Mouse (Mus musculus) CH12.LX (cell line): ENCODE measurements around the gene Gm20388. TPM values are rescaled to one million over a fixed set of nuclear protein-coding genes. Genes with fewer than 3 reads are reported as not detected.

Source experiments
- DNase-seq: peaks from one replicate; pipeline ENCODE4 v3.0.0-alpha.2; 2013; ENCODE audit errors: extremely low read depth
- H3K27ac ChIP-seq: 2 replicates; pipeline ENCODE4 v1.5.1; 2012; ENCODE audit warnings: low read depth, mild to moderate bottlenecking, control low read depth, moderate library complexity; ENCODE audit not compliant: insufficient read depth
- H3K27me3 ChIP-seq: replicated peaks from 2 replicates; pipeline ENCODE3; 2012; ENCODE audit warnings: inconsistent platforms
- H3K36me3 ChIP-seq, 2 experiments: replicated peaks in 1 of 2; 2 replicates each; pipeline versions ENCODE3 to v1.6.1; 2012; ENCODE audit warnings: inconsistent platforms in 1 of 2, low read length in 1 of 2, mild to moderate bottlenecking in 1 of 2, mixed read lengths in 1 of 2, moderate library complexity in 1 of 2; ENCODE audit not compliant: control insufficient read depth in 1 of 2, insufficient read depth in 1 of 2
- H3K4me1 ChIP-seq, 2 experiments: 2 replicates each; pipeline ENCODE4 v1.6.1; 2012; ENCODE audit warnings: inconsistent platforms in 1 of 2, moderate library complexity in 1 of 2; ENCODE audit not compliant: insufficient read depth in 2 of 2, control insufficient read depth in 1 of 2
- H3K4me2 ChIP-seq: 2 replicates; pipeline ENCODE4 v1.6.1; 2012; ENCODE audit warnings: low read depth, mild to moderate bottlenecking, control low read depth; ENCODE audit not compliant: poor library complexity, insufficient read depth, severe bottlenecking
- H3K4me3 ChIP-seq, 3 experiments: fragments of 150-350 bp in 1 of 3; sonication (generic) in 1 of 3; replicated peaks in 1 of 3; 2 replicates each; pipeline versions ENCODE3 to v1.5.1; 2011 to 2012; ENCODE audit warnings: low read depth in 2 of 3, low read length in 2 of 3, mild to moderate bottlenecking in 2 of 3, moderate library complexity in 2 of 3, control low read depth in 1 of 3, improper control_type of control experiment in 1 of 3, inconsistent platforms in 1 of 3, mixed read lengths in 1 of 3; ENCODE audit not compliant: poor library complexity in 1 of 3
- H3K79me2 ChIP-seq: replicated peaks from 2 replicates; pipeline ENCODE4 v1.6.1; 2012; ENCODE audit warnings: mild to moderate bottlenecking, moderate library complexity; ENCODE audit not compliant: control insufficient read depth, poor library complexity, insufficient read depth, severe bottlenecking; ENCODE audit errors: extremely low read depth
- H3K9ac ChIP-seq: 2 replicates; pipeline ENCODE4 v1.6.1; 2012; ENCODE audit warnings: low read depth, mild to moderate bottlenecking, control low read depth, moderate library complexity; ENCODE audit not compliant: insufficient read depth
- H3K9me3 ChIP-seq: replicated peaks from 2 replicates; pipeline ENCODE3; 2012; ENCODE audit warnings: low read length, inconsistent platforms, mixed read lengths
- BHLHE40 ChIP-seq: IDR thresholded peaks from 2 replicates; pipeline ENCODE4 v1.6.1; 2011; ENCODE audit warnings: mild to moderate bottlenecking, low read depth, low read length, improper control_type of control experiment
- CHD1 ChIP-seq: IDR thresholded peaks from 2 replicates; pipeline ENCODE4 v1.6.1; 2012; ENCODE audit warnings: low read depth, low read length, improper control_type of control experiment, inconsistent platforms
- CHD2 ChIP-seq: IDR thresholded peaks from 2 replicates; pipeline ENCODE4 v1.6.1; 2011; ENCODE audit warnings: low read length, improper control_type of control experiment
- CTCF ChIP-seq, 2 experiments: IDR thresholded peaks in 1 of 2; conservative IDR thresholded peaks in 1 of 2; 2 replicates each; pipeline ENCODE4 v1.5.1; 2011 to 2012; ENCODE audit warnings: low read depth in 2 of 2, low read length in 2 of 2, improper control_type of control experiment in 1 of 2, inconsistent platforms in 1 of 2, mild to moderate bottlenecking in 1 of 2, moderate library complexity in 1 of 2
- E2F4 ChIP-seq: IDR thresholded peaks from 2 replicates; pipeline ENCODE4 v1.6.1; 2011; ENCODE audit warnings: low read depth, low read length, improper control_type of control experiment; ENCODE audit not compliant: insufficient replicate concordance
- ELF1 ChIP-seq: IDR thresholded peaks from 2 replicates; pipeline ENCODE4 v1.6.1; 2014; ENCODE audit warnings: low read depth, mild to moderate bottlenecking, inconsistent platforms, low read length, improper control_type of control experiment
- EP300 ChIP-seq: IDR thresholded peaks from 2 replicates; pipeline ENCODE4 v1.6.1; 2011; ENCODE audit warnings: low read length, improper control_type of control experiment
- GABPA ChIP-seq: IDR thresholded peaks from 2 replicates; pipeline ENCODE4 v1.6.1; 2012; ENCODE audit warnings: low read depth, low read length, improper control_type of control experiment, inconsistent platforms; ENCODE audit not compliant: insufficient replicate concordance
- KAT2A ChIP-seq: IDR thresholded peaks from 2 replicates; pipeline ENCODE4 v1.6.1; 2012; ENCODE audit warnings: low read length, improper control_type of control experiment, inconsistent platforms; ENCODE audit not compliant: insufficient replicate concordance
- MAFK ChIP-seq: IDR thresholded peaks from 2 replicates; pipeline ENCODE4 v1.6.1; 2011; ENCODE audit warnings: low read length, improper control_type of control experiment; ENCODE audit not compliant: insufficient replicate concordance
- MAX ChIP-seq: IDR thresholded peaks from 2 replicates; pipeline ENCODE4 v1.6.1; 2011; ENCODE audit warnings: low read length, improper control_type of control experiment
- MAZ ChIP-seq: IDR thresholded peaks from 2 replicates; pipeline ENCODE4 v1.6.1; 2012; ENCODE audit warnings: low read depth, mild to moderate bottlenecking, inconsistent platforms, low read length, improper control_type of control experiment, moderate library complexity
- MEF2A ChIP-seq: IDR thresholded peaks from 2 replicates; pipeline ENCODE4 v1.6.1; 2014; ENCODE audit warnings: low read depth, mild to moderate bottlenecking, inconsistent platforms, low read length, improper control_type of control experiment, borderline replicate concordance
- MYC ChIP-seq: IDR thresholded peaks from 2 replicates; pipeline ENCODE4 v1.6.1; 2011; ENCODE audit warnings: low read depth, mild to moderate bottlenecking, improper control_type of control experiment, low read length
- NELFE ChIP-seq: IDR thresholded peaks from 2 replicates; pipeline ENCODE4 v1.6.1; 2011; ENCODE audit warnings: low read depth, low read length, improper control_type of control experiment
- NRF1 ChIP-seq: IDR thresholded peaks from 2 replicates; pipeline ENCODE4 v1.6.1; 2014; ENCODE audit warnings: low read depth, mild to moderate bottlenecking, inconsistent platforms, low read length, improper control_type of control experiment, moderate library complexity
- PAX5 ChIP-seq: IDR thresholded peaks from 2 replicates; pipeline ENCODE4 v1.6.1; 2012; ENCODE audit warnings: low read length, inconsistent platforms, mixed read lengths
- RCOR1 ChIP-seq: conservative IDR thresholded peaks from 2 replicates; pipeline ENCODE4 v1.6.1; 2012; ENCODE audit warnings: low read depth, mild to moderate bottlenecking, inconsistent platforms, low read length, improper control_type of control experiment
- SIN3A ChIP-seq: IDR thresholded peaks from 2 replicates; pipeline ENCODE4 v1.6.1; 2012; ENCODE audit warnings: low read length, improper control_type of control experiment, inconsistent platforms
- SMC3 ChIP-seq: IDR thresholded peaks from 2 replicates; pipeline ENCODE4 v1.6.1; 2011; ENCODE audit warnings: low read depth, low read length, improper control_type of control experiment
- TBP ChIP-seq: conservative IDR thresholded peaks from 2 replicates; pipeline ENCODE4 v1.6.1; 2011; ENCODE audit warnings: low read depth, low read length, improper control_type of control experiment
- TCF12 ChIP-seq: IDR thresholded peaks from 2 replicates; pipeline ENCODE4 v1.6.1; 2014; ENCODE audit warnings: low read depth, mild to moderate bottlenecking, inconsistent platforms, low read length, improper control_type of control experiment
- USF1 ChIP-seq: IDR thresholded peaks from 2 replicates; pipeline ENCODE4 v1.6.1; 2014; ENCODE audit warnings: low read depth, mild to moderate bottlenecking, inconsistent platforms, low read length, improper control_type of control experiment
- USF2 ChIP-seq: conservative IDR thresholded peaks from 2 replicates; pipeline ENCODE4 v1.6.1; 2011; ENCODE audit warnings: low read depth, low read length, improper control_type of control experiment
- ZC3H11A ChIP-seq: IDR thresholded peaks from 2 replicates; pipeline ENCODE4 v1.6.1; 2012; ENCODE audit warnings: low read depth, mild to moderate bottlenecking, inconsistent platforms, low read length, improper control_type of control experiment
- ZKSCAN1 ChIP-seq: IDR thresholded peaks from 2 replicates; pipeline ENCODE4 v1.6.1; 2012; ENCODE audit warnings: low read depth, inconsistent platforms, low read length, improper control_type of control experiment, borderline replicate concordance
- ZMIZ1 ChIP-seq: IDR thresholded peaks from 2 replicates; pipeline ENCODE4 v1.6.1; 2012; ENCODE audit warnings: low read depth, mild to moderate bottlenecking, inconsistent platforms, low read length, improper control_type of control experiment
- ZNF384 ChIP-seq: IDR thresholded peaks from 2 replicates; pipeline ENCODE4 v1.6.1; 2012; ENCODE audit warnings: low read depth, low read length, improper control_type of control experiment, inconsistent platforms
- dilution Hi-C: fragments of 300-500 bp; cut with MboI; formaldehyde crosslinking; loops from 2 replicates; pipeline ENCODE4 v1.14.3; 2020; ENCODE audit warnings: low sequenced_read_pairs; ENCODE audit not compliant: extremely low pct_unique_long_range_greater_than_20kb, extremely low pct_ligation_motif_present
- in situ Hi-C: fragments of 300-500 bp; cut with MboI; formaldehyde crosslinking; loops from 3 replicates; pipeline ENCODE4 v1.14.3; 2019; ENCODE audit warnings: low sequenced_read_pairs, low pct_ligation_motif_present, low pct_unique_long_range_greater_than_20kb, mixed read lengths
- polyA plus RNA-seq: library from polyadenylated mRNA; unstranded; fragments of >175 nt; gene quantifications from 2 replicates; pipeline ENCODE4 v1.2.1, GENCODE M21; 2012; ENCODE audit warnings: low read depth; ENCODE audit not compliant: insufficient read length
- total RNA-seq, 2 experiments: library from RNA; depleted of rRNA; stranded (reverse); fragments of 300-350 nt in 1 of 2; fragments of >200 nt in 1 of 2; gene quantifications; 2 replicates each; pipeline ENCODE4 v1.2.3; 2012 to 2014

Gene Gm20388
- total and polyA plus RNA-seq, 3 experiments: 14.8 to 26.3 (median 22.2) TPM

GRCm38 (mm10) chr8:121935341-121936294, 2025.0 kb downstream of the Gm20388 start:
- no peak overlapping the region; the same call in 1 of the 2 replicates for H3K27ac ChIP-seq
- no peaks in the 10 kb centered on the region for H3K36me3 ChIP-seq
- H3K79me2 ChIP-seq: no peaks in the 10 kb centered on the region
- no peaks in the 10 kb centered on the region for H3K27me3 ChIP-seq
- H3K9ac ChIP-seq: peak overlapping the region; percentile 44
- peak overlapping the region; percentile 17 to 42 (median 28) for H3K4me3 ChIP-seq
- dilution Hi-C loops (no loop called here), in situ Hi-C loops (loop anchor here (10.0 kb wide), 1 partner anchor 221 kb away; no protein-coding TSS in a partner anchor)
- H3K9me3 ChIP-seq: no peaks in the 10 kb centered on the region
- DNase-seq: no peak
- no peak for TF ChIP-seq USF1
- TF ChIP-seq KAT2A: no peak
- TF ChIP-seq PAX5: no peak
- 0 out of 2 replicates have a peak, but pooled peaks have one; percentile 25 for TF ChIP-seq NRF1
- no peak for TF ChIP-seq ZC3H11A
- TF ChIP-seq CHD2: no peak
- no peak for TF ChIP-seq TCF12
- no peak for TF ChIP-seq GABPA
- TF ChIP-seq CTCF (conservative IDR thresholded peaks at IDR 0.05 in 1 of 2, IDR thresholded peaks at IDR 0.05 in 1 of 2; ENCODE audit: low read depth in 2 of 2, low read length in 2 of 2): peak; percentile 48 to 57; a peak in 3 of 4 replicates
- no peak for TF ChIP-seq MEF2A
- TF ChIP-seq MAX: no peak
- TF ChIP-seq USF2: no peak
- TF ChIP-seq MAZ: 0 out of 2 replicates have a peak, but pooled peaks have one; percentile 19
- TF ChIP-seq EP300: 0 out of 2 replicates have a peak, but pooled peaks have one; percentile 48
- TF ChIP-seq ELF1: peak; percentile 58
- TF ChIP-seq MYC: no peak
- no peak for TF ChIP-seq E2F4
- TF ChIP-seq ZMIZ1: 0 out of 2 replicates have a peak, but pooled peaks have one; percentile 12
- no peak for TF ChIP-seq ZKSCAN1
- peak; percentile 26; the same call in 1 of the 2 replicates for TF ChIP-seq BHLHE40
- no peak for TF ChIP-seq RCOR1
- TF ChIP-seq CHD1: no peak
- TF ChIP-seq NELFE: no peak
- TF ChIP-seq SMC3: no peak
- TF ChIP-seq MAFK: no peak
- no peak for TF ChIP-seq ZNF384
- TF ChIP-seq SIN3A: no peak; the same call in none of the 2 replicates
- 0 out of 2 replicates have a peak, but pooled peaks have one; percentile 2 for TF ChIP-seq TBP
- peaks cover 32 to 76% of the 10 kb centered on the region in 2 experiments for H3K4me1 ChIP-seq
- H3K4me2 ChIP-seq: peak overlapping the region; percentile 44
